Mouse (Mus musculus) CD4-positive, CD25-positive, alpha-beta regulatory T cell, adult 4 months (primary cell): ENCODE data around the gene Gm9780. TPM values are rescaled to one million over a fixed set of nuclear protein-coding genes. Genes with fewer than 3 reads are reported as not detected.

Source experiments
- polyA plus RNA-seq, 2 experiments: library from polyadenylated mRNA; unstranded; fragments of 100-300 nt; shearing (Covaris generic); gene quantifications; one replicate each; pipeline ENCODE4 v1.2.1; 2017

The Gm9780 gene
- polyA plus RNA-seq, 2 experiments from 2014 or later = not detected

Other genes with a start within 250 kb of the Gm9780 start
- gene Anxa11, start 200.6 kb downstream of the Gm9780 start, polyA plus RNA-seq = 10 to 100 TPM; 59.7 to 84.6 TPM
- not detected for gene Plac9a, start 139.6 kb downstream of the Gm9780 start, polyA plus RNA-seq
- gene Tmem254a, start 115.0 kb downstream of the Gm9780 start, polyA plus RNA-seq = 1 to 10 TPM; 5.5 to 6.8 TPM
- gene Cphx1, start 104.4 kb downstream of the Gm9780 start, polyA plus RNA-seq = not detected
- not detected for gene Duxbl1, start 64.1 kb downstream of the Gm9780 start, polyA plus RNA-seq
- gene Tmem254c, start 24.6 kb upstream of the Gm9780 start, polyA plus RNA-seq = 100 to 1,000 TPM in 1 of 2 experiments, 10 to 100 TPM in 1; 97.0 to 118 TPM
- gene Cphx2, start 38.8 kb upstream of the Gm9780 start, polyA plus RNA-seq = not detected
- gene Cphx3, start 39.6 kb upstream of the Gm9780 start, polyA plus RNA-seq = not detected
- not detected for gene Duxbl2, start 75.6 kb upstream of the Gm9780 start, polyA plus RNA-seq
- gene Plac9b, start 139.8 kb upstream of the Gm9780 start, polyA plus RNA-seq = not detected
- gene Tmem254b, start 164.3 kb upstream of the Gm9780 start, polyA plus RNA-seq = 10 to 100 TPM; 25.9 to 46.5 TPM
- gene Duxbl3, start 215.3 kb upstream of the Gm9780 start, polyA plus RNA-seq = not detected